Mouse (Mus musculus) heart, postnatal 0 days (tissue): ENCODE measurements around the gene Lancl2.
A peak's percentile ranks its signal among the peaks of the same experiment; 100 is the strongest.

Experiments used
- CTCF ChIP-seq: IDR thresholded peaks from 2 replicates; pipeline ENCODE4 v1.5.1; 2016; ENCODE audit warnings: antibody characterized with exemption, control low read depth, low read depth
- EP300 ChIP-seq: IDR thresholded peaks from 2 replicates; pipeline ENCODE4 v1.6.1; 2016; ENCODE audit warnings: antibody characterized with exemption, low read depth

DNA sequence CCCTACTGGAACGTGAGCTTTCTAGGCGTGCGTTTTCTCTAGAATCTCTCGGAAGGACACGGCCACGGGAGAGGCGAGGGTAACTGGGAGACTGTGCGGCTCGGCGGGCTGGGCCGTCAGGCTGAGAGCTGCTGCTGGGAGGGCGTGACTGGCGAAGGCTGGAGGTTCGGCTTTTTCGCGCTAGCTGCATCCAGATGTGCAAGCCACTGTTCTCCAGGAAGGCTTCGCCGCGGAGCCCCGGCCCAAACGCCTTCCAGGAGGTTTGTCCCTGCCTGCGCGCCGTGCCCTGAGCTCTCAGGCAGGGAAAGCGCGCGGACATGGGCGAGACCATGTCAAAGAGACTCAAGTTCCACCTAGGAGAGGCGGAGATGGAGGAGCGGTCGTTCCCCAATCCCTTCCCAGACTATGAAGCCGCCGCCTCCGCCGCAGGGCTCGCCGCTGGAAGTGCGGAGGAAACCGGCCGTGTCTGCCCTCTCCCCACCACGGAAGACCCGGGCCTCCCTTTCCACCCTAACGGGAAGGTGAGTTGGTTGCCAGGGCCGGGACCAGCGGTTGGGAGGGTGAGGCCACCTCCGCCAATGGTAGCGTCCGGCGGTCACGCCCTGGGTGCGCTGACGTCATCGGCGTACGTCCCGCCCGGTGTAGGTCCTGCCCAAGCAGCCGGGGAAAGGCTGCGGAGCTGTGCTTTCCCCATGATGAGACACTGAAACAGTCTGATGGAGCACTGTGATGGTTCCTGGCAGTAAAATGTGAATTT, 581 bp downstream of the Lancl2 start:
- TF ChIP-seq EP300 (peak; percentile 60; the same call in 1 of the 2 replicates), CTCF (no peak)
